Mouse (Mus musculus) hindbrain, embryonic 12.5 days (tissue): ENCODE measurements around the gene Tmem215. TPM values are rescaled to one million over a fixed set of nuclear protein-coding genes. Genes with fewer than 3 reads are reported as not detected.

Experiments used
- ATAC-seq: fragments of 200-750 bp; cut with Nextera tagmentation; 2 replicates; pipeline ENCODE4 v1.8.0; 2017; ENCODE audit warnings: moderate TSS enrichment; ENCODE audit not compliant: low FRiP score
- H3K27ac ChIP-seq: fragments of 300-500 bp; sonication (generic); 2 replicates; pipeline ENCODE4 v1.5.1; 2016; ENCODE audit warnings: mild to moderate bottlenecking
- H3K27me3 ChIP-seq: fragments of 300-500 bp; sonication (generic); 2 replicates; pipeline ENCODE4 v1.6.1; 2016; ENCODE audit warnings: mild to moderate bottlenecking
- H3K36me3 ChIP-seq: fragments of 300-500 bp; sonication (generic); 2 replicates; pipeline ENCODE4 v1.6.1; 2016; ENCODE audit warnings: mild to moderate bottlenecking
- H3K4me1 ChIP-seq: fragments of 300-500 bp; sonication (generic); 2 replicates; pipeline ENCODE4 v1.6.1; 2016
- H3K4me2 ChIP-seq: fragments of 300-500 bp; sonication (generic); replicated peaks from 2 replicates; pipeline ENCODE4 v1.6.1; 2016; ENCODE audit warnings: mild to moderate bottlenecking
- H3K4me3 ChIP-seq: fragments of 300-500 bp; sonication (generic); 2 replicates; pipeline ENCODE4 v1.5.1; 2016; ENCODE audit warnings: mild to moderate bottlenecking
- H3K9ac ChIP-seq: fragments of 300-500 bp; sonication (generic); 2 replicates; pipeline ENCODE4 v1.6.1; 2016; ENCODE audit warnings: mild to moderate bottlenecking, moderate library complexity
- H3K9me3 ChIP-seq: fragments of 300-500 bp; sonication (generic); replicated peaks from 2 replicates; pipeline ENCODE4 v1.6.1; 2016; ENCODE audit warnings: mild to moderate bottlenecking
- WGBS: fragments of 180-500 bp; shearing (Covaris S2); methylation state at CpG from one replicate; pipeline ENCODE4 v1.1.7; 2016; 5-methylcytosine and 5-hydroxymethylcytosine counted together
- polyA plus RNA-seq: library from polyadenylated mRNA; unstranded; fragments of >200 nt; fragmentation: Nextera tagmentation; extraction: Ambion mirVana; gene quantifications from 2 replicates; pipeline ENCODE4 v1.2.1, GENCODE M21; 2016

Tmem215 gene
- polyA plus RNA-seq, result 0.09 and 0.14 TPM in 2 replicates

GRCm38 (mm10) chr4:40471880-40472279 is at the start of gene Tmem215:
Gene Tmem215, plus strand, starts transcription at chr4:40472180.
- 83% methylated on average over 10 of the region's 10 CpGs for WGBS
- ATAC-seq, result no peak

GRCm38 (mm10) chr4:40431916-40432315 is 40.1 kb upstream of the Tmem215 start:
- H3K9ac ChIP-seq, result no peak overlapping the region
- H3K4me1 ChIP-seq, result no peaks in the 10 kb centered on the region
- no peak for ATAC-seq
- no peak overlapping the region for H3K4me3 ChIP-seq
- no peak overlapping the region for H3K27ac ChIP-seq
- 86% methylated on average over 5 of the region's 5 CpGs for WGBS
- no peaks in the 10 kb centered on the region for H3K27me3 ChIP-seq
- no peaks in the 10 kb centered on the region for H3K36me3 ChIP-seq
- no peak overlapping the region for H3K4me2 ChIP-seq
- 0 out of 2 replicates have a peak, but pooled peaks cover 4% of the 10 kb centered on the region for H3K9me3 ChIP-seq

More at GRCm38 (mm10) chr4:40471880-40472279, at the start of gene Tmem215:
- peak within 1 kb of the TSS; percentile 59 for H3K9ac ChIP-seq
- no peaks in the 10 kb centered on the region for H3K9me3 ChIP-seq
- H3K36me3 ChIP-seq, result no peaks in the 10 kb centered on the region
- peak within 1 kb of the TSS; percentile 89 for H3K4me2 ChIP-seq
- H3K4me1 ChIP-seq, result 0 out of 2 replicates have a peak, but pooled peaks cover 2% of the 10 kb centered on the region
- peaks cover 30% of the 10 kb centered on the region for H3K27me3 ChIP-seq
- H3K4me3 ChIP-seq, result peak within 1 kb of the TSS; percentile 43
- H3K27ac ChIP-seq, result no peak within 1 kb of the TSS

- Histone ChIP-seq H3K4me1 (no peaks in the 10 kb centered on the region), H3K36me3 (no peaks in the 10 kb centered on the region), H3K9ac (no peak overlapping the region), H3K27ac (no peak overlapping the region), H3K4me2 (no peak overlapping the region), H3K27me3 (no peaks in the 10 kb centered on the region), H3K9me3 (no peaks in the 10 kb centered on the region), H3K4me3 (no peak overlapping the region)
- WGBS, result 74% methylated on average over 3 of the region's 3 CpGs
- ATAC-seq, result no peak
Measured at GRCm38 (mm10) chr4:40433379-40433778, 38.6 kb upstream of the Tmem215 start.

GRCm38 (mm10) chr4:40434388-40434787 is 37.6 kb upstream of the Tmem215 start:
- Histone ChIP-seq H3K27ac (no peak overlapping the region), H3K9me3 (no peaks in the 10 kb centered on the region), H3K4me1 (no peaks in the 10 kb centered on the region), H3K4me2 (no peak overlapping the region), H3K36me3 (no peaks in the 10 kb centered on the region), H3K4me3 (no peak overlapping the region), H3K9ac (no peak overlapping the region), H3K27me3 (no peaks in the 10 kb centered on the region)
- 53% methylated on average over 1 of the region's 1 CpGs for WGBS
- ATAC-seq, result no peak

GRCm38 (mm10) chr4:40443565-40443964 is 28.4 kb upstream of the Tmem215 start:
- Histone ChIP-seq H3K27ac (no peak overlapping the region), H3K4me2 (no peak overlapping the region), H3K36me3 (no peaks in the 10 kb centered on the region), H3K4me1 (no peaks in the 10 kb centered on the region), H3K4me3 (no peak overlapping the region), H3K9ac (no peak overlapping the region), H3K27me3 (no peaks in the 10 kb centered on the region), H3K9me3 (no peaks in the 10 kb centered on the region)
- ATAC-seq, result no peak
- 96% methylated on average over 9 of the region's 9 CpGs for WGBS

- 0 out of 2 replicates have a peak, but pooled peaks cover 2% of the 10 kb centered on the region for H3K4me1 ChIP-seq
- H3K36me3 ChIP-seq, result no peaks in the 10 kb centered on the region
- peak overlapping the region; percentile 59 for H3K9ac ChIP-seq
- H3K27me3 ChIP-seq, result peaks cover 30% of the 10 kb centered on the region
- H3K4me2 ChIP-seq, result peak overlapping the region; percentile 89
- 4% methylated on average over 54 of the region's 55 CpGs for WGBS
- ATAC-seq, result peak; percentile 93
- H3K9me3 ChIP-seq, result no peaks in the 10 kb centered on the region
- H3K27ac ChIP-seq, result no peak overlapping the region
- H3K4me3 ChIP-seq, result peak overlapping the region; percentile 43
Measured at GRCm38 (mm10) chr4:40472700-40473530, 935 bp downstream of the Tmem215 start.

- 74% methylated on average over 9 of the region's 9 CpGs for WGBS
- Histone ChIP-seq H3K36me3 (no peaks in the 10 kb centered on the region), H3K27me3 (peaks cover 30% of the 10 kb centered on the region), H3K4me2 (no peak overlapping the region), H3K9me3 (no peaks in the 10 kb centered on the region), H3K9ac (no peak overlapping the region), H3K4me1 (0 out of 2 replicates have a peak, but pooled peaks cover 2% of the 10 kb centered on the region), H3K27ac (no peak overlapping the region), H3K4me3 (no peak overlapping the region)
- ATAC-seq, result no peak
Measured at GRCm38 (mm10) chr4:40473911-40474310, 1.9 kb downstream of the Tmem215 start.

GRCm38 (mm10) chr4:40477963-40478362 is 6.0 kb downstream of the Tmem215 start:
- Histone ChIP-seq H3K9me3 (no peaks in the 10 kb centered on the region), H3K9ac (no peak overlapping the region), H3K4me3 (no peak overlapping the region), H3K27me3 (peaks cover 16% of the 10 kb centered on the region), H3K4me1 (0 out of 2 replicates have a peak, but pooled peaks cover 2% of the 10 kb centered on the region), H3K27ac (no peak overlapping the region), H3K4me2 (no peak overlapping the region), H3K36me3 (no peaks in the 10 kb centered on the region)
- ATAC-seq, result no peak
- WGBS, result 95% methylated on average over 5 of the region's 5 CpGs

- H3K9me3 ChIP-seq, result no peaks in the 10 kb centered on the region
- H3K27me3 ChIP-seq, result no peaks in the 10 kb centered on the region
- no peak overlapping the region for H3K9ac ChIP-seq
- ATAC-seq, result no peak
- WGBS, result 78% methylated on average over 6 of the region's 6 CpGs
- H3K36me3 ChIP-seq, result no peaks in the 10 kb centered on the region
- H3K4me3 ChIP-seq, result no peak overlapping the region
- no peak overlapping the region for H3K27ac ChIP-seq
- no peak overlapping the region for H3K4me2 ChIP-seq
- no peaks in the 10 kb centered on the region for H3K4me1 ChIP-seq
Measured at GRCm38 (mm10) chr4:40486546-40486945, 14.6 kb downstream of the Tmem215 start.

- no peaks in the 10 kb centered on the region for H3K9me3 ChIP-seq
- no peak overlapping the region for H3K4me3 ChIP-seq
- H3K4me2 ChIP-seq, result no peak overlapping the region
- no peaks in the 10 kb centered on the region for H3K27me3 ChIP-seq
- WGBS, result 93% methylated on average over 8 of the region's 8 CpGs
- no peak for ATAC-seq
- no peaks in the 10 kb centered on the region for H3K4me1 ChIP-seq
- H3K9ac ChIP-seq, result no peak overlapping the region
- no peak overlapping the region for H3K27ac ChIP-seq
- H3K36me3 ChIP-seq, result no peaks in the 10 kb centered on the region
Measured at GRCm38 (mm10) chr4:40491731-40492130, 19.8 kb downstream of the Tmem215 start.

- Histone ChIP-seq H3K27me3 (no peaks in the 10 kb centered on the region), H3K9me3 (no peaks in the 10 kb centered on the region), H3K4me3 (no peak overlapping the region), H3K9ac (no peak overlapping the region), H3K36me3 (no peaks in the 10 kb centered on the region), H3K27ac (no peak overlapping the region), H3K4me2 (no peak overlapping the region), H3K4me1 (no peaks in the 10 kb centered on the region)
- 83% methylated on average over 6 of the region's 6 CpGs for WGBS
- ATAC-seq, result no peak
Measured at GRCm38 (mm10) chr4:40496354-40496753, 24.4 kb downstream of the Tmem215 start.

GRCm38 (mm10) chr4:40496828-40497227 is 24.8 kb downstream of the Tmem215 start:
- no peak overlapping the region for H3K4me2 ChIP-seq
- no peaks in the 10 kb centered on the region for H3K4me1 ChIP-seq
- no peak overlapping the region for H3K4me3 ChIP-seq
- H3K27me3 ChIP-seq, result no peaks in the 10 kb centered on the region
- no peak overlapping the region for H3K9ac ChIP-seq
- no peaks in the 10 kb centered on the region for H3K9me3 ChIP-seq
- WGBS, result 96% methylated on average over 5 of the region's 5 CpGs
- no peak for ATAC-seq
- no peak overlapping the region for H3K27ac ChIP-seq
- no peaks in the 10 kb centered on the region for H3K36me3 ChIP-seq
